Mouse (Mus musculus) small intestine, adult 2 months (tissue): ENCODE data around the gene Tfdp2.

ENCODE experiments used
- CTCF ChIP-seq: fragments of 200-500 bp; IDR thresholded peaks from 2 replicates; pipeline ENCODE4 v1.5.1; 2012; ENCODE audit warnings: low read depth, mild to moderate bottlenecking, control low read depth, inconsistent platforms, low read length, moderate library complexity, mixed read lengths; ENCODE audit not compliant: insufficient replicate concordance, insufficient read length; ENCODE audit errors: extremely low read depth
- POLR2A ChIP-seq: fragments of 200-500 bp; IDR thresholded peaks from 2 replicates; pipeline ENCODE4 v1.6.1; 2012; ENCODE audit warnings: low read depth, mild to moderate bottlenecking, control low read depth, inconsistent platforms, low read length, moderate library complexity

- TF ChIP-seq CTCF (no peak), POLR2A (no peak)
Observed at GRCm38 (mm10) chr9:96281497-96281896, 85.4 kb downstream of the Tfdp2 start.
